Mouse (Mus musculus) cerebellum, postnatal 4 days (tissue): ENCODE measurements at regions not wholly inside any gene's neighbourhood (a gene's known extent, or its start where the extent isn't known, plus 50 kb on each side); places are given as distances from the start of the nearest gene placed in this dataset.
A peak's percentile ranks its signal among the peaks of the same experiment; 100 is the strongest.
"Not testable (repeated sequence)": the region's sequence is repeated elsewhere in the genome, so short reads cannot be mapped to it uniquely, and the experiment has no call there.

Experiments
- DNase-seq, 2 experiments: peaks; one replicate each; pipeline ENCODE4 v3.0.0; 2022; ENCODE audit warnings: low spot score in 2 of 2, mixed read lengths in 1 of 2

DNA sequence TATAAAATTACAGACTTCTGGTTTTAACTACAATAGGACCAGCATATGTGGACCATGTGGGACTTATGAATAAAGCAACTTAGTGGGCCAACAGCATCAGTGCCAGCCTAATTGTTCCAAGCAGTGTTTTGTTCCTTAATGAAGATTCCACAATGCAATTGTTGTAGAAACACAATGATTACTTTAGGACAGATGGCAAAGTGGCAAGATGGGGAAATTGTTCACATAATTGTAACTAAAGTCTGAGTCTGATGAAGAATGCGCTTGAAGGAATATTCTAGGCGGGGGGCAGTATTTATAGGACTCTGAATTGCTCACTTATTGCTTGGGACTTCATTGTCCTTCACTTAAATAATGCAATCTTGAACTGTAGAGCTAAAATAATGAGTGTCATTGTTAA lies 253.4 kb upstream of the Kcnj3 start:
- no peak for DNase-seq

DNA sequence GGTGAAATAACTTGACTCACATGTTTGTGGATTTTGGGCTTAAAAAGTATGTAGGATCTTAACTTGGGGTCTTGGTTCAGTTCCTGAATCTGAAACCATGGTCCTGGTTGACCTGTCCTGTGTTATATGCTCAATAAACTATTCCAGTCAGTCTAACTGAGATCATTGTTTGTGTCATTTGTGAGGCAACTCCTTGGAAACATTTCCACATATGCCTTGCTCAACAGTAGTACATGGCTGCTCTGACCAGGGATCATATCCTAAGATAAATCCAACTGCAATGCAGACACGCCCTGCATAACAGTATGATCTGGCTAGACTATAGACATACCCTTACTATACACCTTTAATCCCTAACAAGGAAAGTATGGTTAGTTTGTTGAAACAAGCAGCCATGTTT lies 228.9 kb upstream of the Kcnj3 start:
- DNase-seq, result no peak

DNA sequence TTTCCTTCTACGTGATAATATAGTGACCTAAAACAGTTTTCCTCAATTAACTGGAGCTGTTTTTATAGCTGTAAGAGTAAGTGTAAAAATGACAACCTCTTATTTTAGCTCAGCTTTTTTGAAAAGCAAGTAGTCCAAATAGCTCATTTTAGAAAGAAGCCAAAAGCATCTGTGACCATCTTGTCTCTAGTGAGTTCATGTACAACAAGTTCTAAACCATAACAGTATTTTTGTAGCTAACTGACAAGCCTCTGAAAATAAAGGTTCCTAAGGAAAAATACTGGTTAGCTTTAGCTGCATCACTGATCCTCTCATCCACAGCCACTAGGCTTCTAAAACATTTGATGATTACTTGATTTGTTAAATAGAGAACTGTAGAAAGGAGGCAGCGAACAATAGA lies 227.2 kb upstream of the Kcnj3 start:
- DNase-seq, result no peak

DNA sequence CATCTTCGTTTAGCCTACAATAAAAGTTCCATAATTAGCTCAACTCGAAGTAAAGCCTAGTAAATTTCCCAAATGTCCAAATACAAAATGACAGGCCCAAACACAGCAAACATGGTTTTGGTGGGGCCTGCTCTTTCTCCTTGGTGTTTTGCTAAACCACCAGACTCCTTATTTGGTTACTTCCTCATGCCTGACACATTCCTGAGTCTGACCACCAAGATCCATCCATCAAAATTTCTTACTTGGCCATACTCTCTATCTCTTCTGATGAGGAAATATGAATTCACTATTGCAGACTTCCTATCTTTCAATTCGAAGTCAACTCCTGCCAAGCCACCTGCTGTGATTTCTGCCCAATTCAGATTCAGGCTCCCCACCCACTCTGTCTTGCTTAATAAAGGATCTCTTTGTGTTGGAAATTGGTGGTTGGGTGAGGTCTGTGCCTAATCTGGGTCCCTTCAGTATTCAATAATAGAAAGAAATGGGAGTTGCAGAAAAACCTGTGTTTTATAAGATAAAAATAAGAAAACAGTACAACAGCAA lies 225.9 kb upstream of the Kcnj3 start:
- no peak for DNase-seq

DNA sequence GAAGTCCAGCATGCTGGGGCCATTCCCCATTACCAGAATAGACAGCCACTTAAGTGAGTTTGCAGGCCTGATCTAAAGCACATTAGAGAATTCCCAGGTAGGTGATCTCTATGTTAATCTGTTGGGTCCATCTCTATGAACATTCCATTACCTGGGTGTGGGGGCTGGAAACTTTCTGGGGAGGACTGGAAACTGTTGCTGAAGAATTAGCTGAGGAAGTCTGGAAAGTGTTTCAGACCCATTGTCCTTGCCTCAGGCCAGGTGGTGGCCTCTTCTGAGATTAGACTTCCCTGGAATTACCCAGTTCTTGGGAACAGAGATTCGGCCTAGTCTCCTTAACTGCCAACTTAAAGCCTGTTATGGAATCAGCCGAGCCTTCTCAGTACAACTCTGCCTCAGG lies 224.5 kb upstream of the Kcnj3 start:
- DNase-seq, result no peak

DNA sequence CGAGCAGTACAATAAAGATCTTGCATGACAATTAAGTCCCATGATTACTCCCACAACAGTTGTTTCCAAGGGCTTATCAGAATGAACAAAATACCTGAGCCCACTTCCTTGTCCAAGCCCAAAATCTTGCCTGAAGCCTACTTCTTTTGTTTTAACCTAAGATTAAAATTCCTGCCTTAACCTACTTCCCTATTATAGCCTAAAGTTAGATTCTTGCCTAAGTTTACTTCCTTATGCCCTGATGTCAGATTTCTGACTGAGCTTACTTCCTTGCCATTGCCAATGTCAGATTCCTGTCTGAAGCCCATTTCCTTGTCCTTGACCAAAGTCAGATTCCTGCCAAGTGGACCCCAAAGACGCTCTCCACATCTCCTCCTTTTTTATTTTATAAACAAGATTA lies 213.7 kb upstream of the Kcnj3 start:
- DNase-seq, result no peak

DNA sequence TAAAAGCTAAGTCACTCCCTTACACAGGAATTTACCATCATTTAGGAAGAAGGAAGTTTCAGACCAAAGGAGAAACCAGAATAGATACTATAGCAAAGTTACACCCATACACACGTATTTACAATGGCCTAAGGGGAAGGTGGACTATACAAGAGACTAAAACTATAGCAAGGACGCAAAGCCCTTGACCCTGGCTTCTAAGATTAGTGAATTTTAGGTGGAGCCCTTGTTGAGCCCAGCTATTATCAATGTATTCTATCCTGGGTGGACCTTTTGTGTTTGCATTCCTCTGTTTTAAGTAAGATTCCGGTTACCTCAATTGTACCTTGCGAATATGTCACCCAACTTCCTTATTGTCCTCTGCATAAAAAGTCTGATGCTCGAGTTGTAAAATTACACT lies 213.0 kb upstream of the Kcnj3 start:
- not testable (repeated sequence) for DNase-seq

DNA sequence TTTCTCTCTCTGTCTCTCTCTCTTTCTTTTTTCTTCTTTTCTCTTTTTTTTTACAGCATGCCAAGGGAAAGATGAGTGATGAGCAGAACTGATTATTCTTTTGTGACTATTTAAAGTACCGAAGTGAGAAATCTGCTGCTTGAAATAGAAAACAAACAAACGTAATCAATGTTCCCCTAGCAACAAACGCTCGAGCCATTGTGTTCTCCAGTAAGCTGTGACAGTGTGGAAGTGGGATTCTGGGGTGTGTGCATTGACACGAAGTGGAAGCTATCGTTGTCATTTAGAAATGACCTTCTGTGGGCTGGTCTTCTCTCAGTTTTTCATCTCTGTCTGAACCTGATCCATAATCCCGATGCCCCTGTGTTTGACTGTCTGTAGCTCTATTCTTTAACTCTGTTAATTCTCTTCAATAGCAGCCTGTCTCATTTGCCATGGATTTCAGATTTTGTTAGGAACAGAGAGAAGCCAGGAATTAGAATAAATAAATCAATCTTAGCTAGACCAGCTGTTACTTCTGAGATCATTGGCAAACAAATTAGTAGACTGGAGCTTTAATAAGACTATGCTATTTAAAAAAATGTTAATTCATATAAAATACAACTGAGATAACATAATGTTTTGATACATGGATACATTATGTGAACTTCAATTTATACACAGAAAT lies 207.5 kb upstream of the Kcnj3 start:
- no peak for DNase-seq

DNA sequence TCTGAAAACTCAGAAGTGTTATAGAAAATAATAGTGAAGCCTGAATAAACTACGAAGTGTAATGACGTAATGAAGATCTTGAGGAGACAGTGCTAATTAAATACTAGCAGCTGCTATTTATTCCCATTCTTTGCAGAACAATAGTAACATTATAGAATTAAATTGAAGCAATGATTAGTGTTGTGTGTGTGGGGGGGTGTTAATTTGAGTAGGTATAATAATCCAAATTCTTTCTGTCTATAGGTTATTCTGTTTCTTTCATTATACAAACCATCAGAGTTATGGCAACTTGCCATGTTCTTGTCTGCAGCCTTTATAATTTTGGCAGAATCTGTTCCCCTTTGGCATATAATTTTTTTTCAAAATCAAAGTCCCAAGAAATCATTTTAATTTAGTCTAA lies 203.9 kb upstream of the Kcnj3 start:
- no peak for DNase-seq

DNA sequence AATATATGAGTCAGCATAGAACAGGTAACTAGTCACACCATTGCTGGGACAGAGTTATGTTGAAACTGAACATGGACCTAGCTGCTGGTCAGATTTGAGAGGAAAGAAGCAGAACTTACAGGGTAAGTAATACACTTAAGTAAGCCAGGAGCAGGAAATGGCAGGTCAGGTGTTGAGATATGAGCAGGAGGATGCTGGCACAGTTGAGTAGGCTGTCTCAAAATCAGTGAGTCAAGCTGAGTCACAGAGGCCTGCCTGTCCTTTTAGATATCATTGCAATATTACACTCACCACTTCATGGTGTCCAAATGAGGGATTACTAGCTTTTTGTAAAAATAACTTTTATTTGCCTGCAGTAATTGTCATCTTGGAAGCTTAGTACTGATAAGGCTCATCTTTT lies 182.6 kb upstream of the Kcnj3 start:
- no peak for DNase-seq

DNA sequence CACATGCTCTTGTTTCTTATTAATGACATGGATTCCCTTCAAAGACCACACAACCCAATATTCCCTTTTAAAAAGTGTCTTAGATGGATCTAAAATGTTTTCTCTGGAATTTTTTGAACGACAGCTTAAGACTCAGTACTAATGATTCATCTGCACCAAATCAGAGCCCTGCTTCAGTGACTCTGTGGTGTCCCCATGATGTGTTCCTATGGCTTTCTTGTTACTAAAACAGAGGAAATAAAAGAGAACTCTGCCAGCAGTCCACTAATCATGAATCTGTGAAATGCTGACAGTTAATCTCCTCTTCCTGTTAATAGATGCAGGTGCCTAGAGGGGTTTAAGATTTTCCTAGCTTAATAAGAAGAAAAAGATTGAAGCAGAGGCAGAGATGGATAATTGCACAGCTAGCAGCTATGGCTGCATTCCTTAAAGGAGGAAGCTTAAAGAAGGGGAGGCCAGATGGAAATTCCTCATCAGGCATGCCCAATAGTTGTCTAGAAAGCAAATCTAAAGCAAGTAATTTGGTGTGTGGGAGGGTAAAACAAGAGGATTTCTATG lies 173.0 kb upstream of the Kcnj3 start:
- DNase-seq, result no peak

DNA sequence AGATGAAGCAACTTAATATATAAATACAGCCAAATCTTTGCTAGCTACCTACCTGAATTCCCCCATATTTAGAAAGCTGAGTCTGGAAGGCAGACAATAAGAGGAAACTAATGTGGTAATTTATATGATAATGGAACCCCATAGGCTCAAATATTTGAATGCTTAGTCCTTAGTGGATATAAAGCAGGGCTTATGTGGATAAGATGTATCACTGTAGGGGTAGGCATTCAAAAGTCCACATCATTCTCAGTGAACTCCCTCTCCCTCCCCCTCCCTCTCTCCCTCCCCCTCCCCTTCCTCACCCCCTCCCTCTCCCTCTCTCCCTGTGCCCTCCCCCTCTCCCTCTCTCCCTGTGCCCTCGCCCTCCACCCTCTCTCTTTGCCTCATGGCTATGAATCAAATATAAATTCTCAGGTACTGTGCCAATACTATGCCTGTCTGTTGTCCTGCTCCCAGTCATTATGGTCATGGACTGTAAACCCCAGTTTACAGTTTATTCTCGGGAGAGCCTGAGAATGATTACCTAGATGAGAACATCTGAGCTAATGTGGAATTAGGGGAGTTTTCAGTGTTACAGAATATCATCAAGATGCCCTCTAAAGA lies 171.8 kb upstream of the Kcnj3 start:
- no peak for DNase-seq

DNA sequence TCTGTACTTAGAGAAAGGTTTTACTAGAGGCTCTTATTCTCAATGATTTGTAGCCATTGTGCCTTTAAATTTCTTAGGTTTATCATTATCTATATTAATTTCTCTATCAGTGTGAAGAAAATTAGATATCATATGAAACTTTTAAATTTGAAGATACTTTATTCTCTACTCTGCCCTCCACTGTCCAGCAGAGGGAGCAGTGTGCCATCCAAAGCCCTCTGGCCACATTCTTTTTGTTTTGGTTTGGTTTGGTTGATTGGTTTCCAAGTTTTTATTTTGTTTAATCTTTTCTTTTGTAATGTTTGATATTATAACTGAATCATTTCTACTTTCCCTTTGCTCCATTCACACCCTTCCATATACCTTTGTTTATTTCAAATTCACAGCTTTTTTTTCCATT lies 129.4 kb upstream of the Kcnj3 start:
- peak in 1 of 2 experiments; percentile 22 for DNase-seq

DNA sequence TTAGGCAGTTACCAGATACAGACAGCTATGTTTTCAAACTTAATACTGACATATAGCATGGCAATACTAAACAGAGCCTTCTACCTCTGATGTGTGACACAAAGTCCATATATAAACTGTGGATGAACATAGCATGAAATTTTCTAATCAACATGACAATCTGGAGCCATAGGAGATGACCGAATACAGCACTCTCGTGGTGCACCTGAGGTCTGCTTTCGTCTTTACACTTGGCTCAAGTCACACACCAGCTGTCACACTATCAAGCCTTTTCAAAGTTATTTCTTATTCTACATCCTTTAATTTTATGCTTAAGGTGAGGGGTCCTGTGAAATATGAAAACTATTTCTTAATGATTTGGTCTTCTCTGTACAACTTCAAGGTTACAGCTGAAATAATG lies 120.1 kb upstream of the Kcnj3 start:
- DNase-seq, result no peak

DNA sequence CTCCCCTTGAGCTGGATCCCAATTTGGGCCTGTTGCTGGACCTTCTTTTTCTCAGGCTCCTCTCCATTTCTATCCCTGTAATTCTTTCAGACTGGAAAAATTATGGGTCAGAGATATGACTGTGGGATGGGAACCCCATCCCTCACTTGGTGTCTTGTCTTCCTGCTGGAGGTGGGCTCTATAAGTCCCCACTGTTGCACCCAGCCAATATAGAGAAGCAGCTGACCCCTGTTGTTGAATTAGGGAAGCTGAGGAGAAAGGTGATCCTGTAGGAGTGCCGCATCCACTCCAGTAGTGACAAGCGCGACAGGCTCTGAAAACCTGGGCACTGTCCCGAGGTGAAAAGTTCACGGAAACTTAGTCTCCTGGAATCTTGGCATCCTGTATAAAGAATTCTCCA lies 81.7 kb upstream of the Kcnj3 start:
- DNase-seq, result not testable (repeated sequence)
